In the genomic region with DNA sequence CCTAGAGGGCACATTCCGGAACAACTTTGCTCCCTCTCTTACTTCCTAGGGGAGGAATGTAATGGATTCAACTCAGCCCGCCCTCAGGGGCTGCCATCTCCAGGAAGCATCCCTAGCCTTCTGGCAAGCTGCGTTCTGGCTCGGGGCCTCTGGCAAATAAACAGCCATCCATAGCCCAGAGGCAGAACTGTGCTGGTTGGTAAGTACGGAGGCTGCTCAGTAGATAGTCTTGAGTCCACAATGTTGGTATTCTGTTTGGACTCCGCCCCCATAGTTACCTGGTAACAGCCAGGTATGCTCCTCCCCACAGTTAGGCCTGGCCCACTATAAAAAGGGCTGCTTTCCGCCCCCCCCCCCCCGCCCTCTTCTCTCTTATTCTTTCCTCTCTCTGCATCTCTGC, we compare ENCODE assay signal across 12 mouse cellular contexts. TPM values are rescaled to one million over a fixed set of nuclear protein-coding genes. Genes with fewer than 3 reads are reported as not detected.
A peak's percentile ranks its signal among the peaks of the same experiment; 100 is the strongest.
DNase-seq lines count a peak whose midpoint lies in the region; ATAC-seq and TF ChIP-seq lines count a peak whose summit lies in the region.
"Had no signal": no experiment of that assay in that cellular context is flagged by ENCODE, and none has a peak within 500 bp of the region (broad histone marks: within the 10 kb centered on the region; RNA-seq: fewer than 3 reads in every experiment).

No protein-coding gene starts in this region.

- no peak overlapping the region for H3K27ac ChIP-seq in kidney, adult 2 months (ENCODE audit: insufficient read depth, low read depth, low read length)
- H3K27ac ChIP-seq in kidney, embryonic 15.5 days, result no peak overlapping the region
- no peak overlapping the region for H3K27ac ChIP-seq in lung, postnatal 0 days (ENCODE audit: low read length)
- no peak overlapping the region for H3K27ac ChIP-seq in liver, embryonic 11.5 days (ENCODE audit: low read depth, low read length)
- H3K27ac ChIP-seq: embryonic facial prominence, embryonic 13.5 days; limb, embryonic 12.5 days had no signal

- peak; percentile 58 for DNase-seq in kidney, adult 2 months
- DNase-seq in ES-CJ7 (ENCODE audit: low read depth, low spot score), result peak; percentile 65
- peak; percentile 60 for DNase-seq in brain, embryonic 14.5 days (ENCODE audit: low read depth)
- peak; percentile 78 for DNase-seq in lung, postnatal 0 days (ENCODE audit: low spot score)
- DNase-seq in liver, embryonic 11.5 days (ENCODE audit: low spot score), result no peak
- no peak for DNase-seq in left cerebral cortex, adult 9 months (ENCODE audit: low spot score in 2 of 2)

- TF ChIP-seq EP300 in lung, postnatal 0 days (IDR thresholded peaks at IDR 0.05), result no peak

- no peak overlapping the region for H3K9ac ChIP-seq in kidney, embryonic 15.5 days
- no peak overlapping the region for H3K9ac ChIP-seq in lung, postnatal 0 days (replicated peaks; ENCODE audit: low read depth)
- no peak overlapping the region for H3K9ac ChIP-seq in liver, embryonic 11.5 days (ENCODE audit: low read depth, low read length)
- H3K9ac ChIP-seq: embryonic facial prominence, embryonic 13.5 days; heart, embryonic 12.5 days; limb, embryonic 12.5 days had no signal

- H3K36me3 ChIP-seq in kidney, adult 2 months (ENCODE audit: control insufficient read depth, insufficient read depth, low read length), result no peaks in the 10 kb centered on the region
- peaks cover 16% of the 10 kb centered on the region for H3K36me3 ChIP-seq in kidney, embryonic 15.5 days
- H3K36me3 ChIP-seq in lung, postnatal 0 days (ENCODE audit: insufficient read depth, low read length), result 0 out of 2 replicates have a peak, but pooled peaks cover 1% of the 10 kb centered on the region
- peaks cover 15% of the 10 kb centered on the region for H3K36me3 ChIP-seq in liver, embryonic 11.5 days (ENCODE audit: control insufficient read depth, insufficient read depth, low read length)

- 60% methylated on average over 8 of the region's 8 CpGs for WGBS in kidney, adult 2 months
- 59% methylated on average over 7 of the region's 8 CpGs for WGBS in kidney, embryonic 15.5 days
- WGBS in lung, postnatal 0 days, result 55% methylated on average over 7 of the region's 8 CpGs
- 69% methylated on average over 6 of the region's 8 CpGs for WGBS in liver, embryonic 11.5 days

- H3K4me2 ChIP-seq in kidney, embryonic 15.5 days, result no peak overlapping the region
- H3K4me2 ChIP-seq in lung, postnatal 0 days (replicated peaks; ENCODE audit: low read depth, low read length), result no peak overlapping the region
- no peak overlapping the region for H3K4me2 ChIP-seq in liver, embryonic 11.5 days
- H3K4me2 ChIP-seq: heart, embryonic 12.5 days; limb, embryonic 12.5 days had no signal

- ATAC-seq in kidney, embryonic 15.5 days (replicated peaks; ENCODE audit: low FRiP score), result no peak
- ATAC-seq in lung, postnatal 0 days, result peak; percentile 20; the same call in 1 of the 2 replicates
- no peak for ATAC-seq in liver, embryonic 11.5 days (replicated peaks; ENCODE audit: low FRiP score)
- ATAC-seq: hindbrain, embryonic 16.5 days had no signal

- no peak for TF ChIP-seq POLR2A in kidney, adult 2 months (IDR thresholded peaks at IDR 0.05; ENCODE audit: low read depth, low read length)
- TF ChIP-seq POLR2A in brain, embryonic 14.5 days (IDR thresholded peaks at IDR 0.05; ENCODE audit: borderline replicate concordance, extremely low read depth, insufficient read depth, insufficient read length, poor library complexity, severe bottlenecking), result no peak

- H3K4me3 ChIP-seq in kidney, adult 2 months (ENCODE audit: insufficient read depth, low read depth, low read length), result no peak overlapping the region
- no peak overlapping the region for H3K4me3 ChIP-seq in kidney, embryonic 15.5 days (replicated peaks)
- H3K4me3 ChIP-seq in lung, postnatal 0 days (ENCODE audit: low read depth, low read length), result no peak overlapping the region
- H3K4me3 ChIP-seq in liver, embryonic 11.5 days (ENCODE audit: low read depth, low read length), result no peak overlapping the region
- H3K4me3 ChIP-seq: heart, embryonic 12.5 days; limb, embryonic 12.5 days had no signal

- no peak for TF ChIP-seq CTCF in kidney, adult 2 months (conservative IDR thresholded peaks at IDR 0.05; ENCODE audit: insufficient read depth, insufficient read length, low read depth, low read length)
- no peak for TF ChIP-seq CTCF in brain, embryonic 14.5 days (IDR thresholded peaks at IDR 0.05; ENCODE audit: borderline replicate concordance, extremely low read depth, insufficient read depth, insufficient read length)
- no peak for TF ChIP-seq CTCF in lung, postnatal 0 days (IDR thresholded peaks at IDR 0.05)

- H3K4me1 ChIP-seq in kidney, adult 2 months (ENCODE audit: control insufficient read depth, insufficient read depth, low read length), result peaks cover 8% of the 10 kb centered on the region; the same call in 1 of the 2 replicates
- H3K4me1 ChIP-seq in kidney, embryonic 15.5 days, result peaks cover 21% of the 10 kb centered on the region
- peaks cover 6% of the 10 kb centered on the region; the same call in 1 of the 2 replicates for H3K4me1 ChIP-seq in lung, postnatal 0 days (ENCODE audit: insufficient read depth, low read depth, low read length)
- H3K4me1 ChIP-seq in liver, embryonic 11.5 days (replicated peaks; ENCODE audit: control insufficient read depth, insufficient read depth, low read length), result peaks cover 22% of the 10 kb centered on the region

- no peaks in the 10 kb centered on the region for H3K9me3 ChIP-seq in kidney, embryonic 15.5 days (replicated peaks)
- no peaks in the 10 kb centered on the region for H3K9me3 ChIP-seq in lung, postnatal 0 days (ENCODE audit: low read length)
- H3K9me3 ChIP-seq in liver, embryonic 11.5 days (ENCODE audit: control insufficient read depth, low read length), result no peaks in the 10 kb centered on the region
- H3K9me3 ChIP-seq: embryonic facial prominence, embryonic 13.5 days; heart, embryonic 12.5 days; limb, embryonic 12.5 days had no signal

- H3K27me3 ChIP-seq in kidney, adult 2 months (replicated peaks; ENCODE audit: control insufficient read depth, insufficient read depth, low read length), result no peaks in the 10 kb centered on the region
- no peaks in the 10 kb centered on the region for H3K27me3 ChIP-seq in kidney, embryonic 15.5 days
- no peaks in the 10 kb centered on the region for H3K27me3 ChIP-seq in lung, postnatal 0 days (replicated peaks; ENCODE audit: insufficient read depth, low read length)
- H3K27me3 ChIP-seq in liver, embryonic 11.5 days (replicated peaks; ENCODE audit: control insufficient read depth, insufficient read depth, low read length), result no peaks in the 10 kb centered on the region
- H3K27me3 ChIP-seq: CH12.LX; embryonic facial prominence, embryonic 13.5 days; heart, embryonic 12.5 days; limb, embryonic 12.5 days had no signal

RNA-seq across cellular contexts. Expression of gene Srm, which starts 1.7 kb away (rescaled TPM):
- polyA plus RNA-seq in kidney, adult 2 months (2012; rRNA removed), result 33.1 and 33.9 TPM in 2 replicates
- 192 and 209 TPM in 2 replicates for polyA plus RNA-seq in kidney, embryonic 15.5 days (2015; fragmentation: Nextera tagmentation; extraction: Ambion mirVana)
- 96.7 and 108 TPM in 2 replicates for polyA plus RNA-seq in brain, embryonic 14.5 days (2012; rRNA removed)
- polyA plus RNA-seq in lung, postnatal 0 days (2015; fragmentation: Nextera tagmentation; extraction: Ambion mirVana), result 45.8 and 46.6 TPM in 2 replicates
- polyA plus RNA-seq in liver, embryonic 11.5 days (2014; fragmentation: Nextera tagmentation; extraction: Ambion mirVana), result 510 and 529 TPM in 2 replicates

RNA-seq across cellular contexts. Expression of gene Masp2, which starts 12.8 kb away (rescaled TPM):
- 1.7 and 2.7 TPM in 2 replicates for polyA plus RNA-seq in kidney, adult 2 months (2012; rRNA removed)
- polyA plus RNA-seq in kidney, embryonic 15.5 days (2015; fragmentation: Nextera tagmentation; extraction: Ambion mirVana), result 0.44 and 0.69 TPM in 2 replicates
- polyA plus RNA-seq in brain, embryonic 14.5 days (2012; rRNA removed), result 1.6 and 2.6 TPM in 2 replicates
- polyA plus RNA-seq in lung, postnatal 0 days (2015; fragmentation: Nextera tagmentation; extraction: Ambion mirVana), result 0.13 TPM in 1 of 2 replicates, not detected in the other
- polyA plus RNA-seq in liver, embryonic 11.5 days (2014; fragmentation: Nextera tagmentation; extraction: Ambion mirVana), result 5.0 and 6.8 TPM in 2 replicates

RNA-seq across cellular contexts. Expression of gene Exosc10, which starts 31.3 kb away (rescaled TPM):
- 21.8 TPM in 2 replicates for polyA plus RNA-seq in kidney, adult 2 months (2012; rRNA removed)
- 89.3 and 98.3 TPM in 2 replicates for polyA plus RNA-seq in kidney, embryonic 15.5 days (2015; fragmentation: Nextera tagmentation; extraction: Ambion mirVana)
- 59.7 and 71.3 TPM in 2 replicates for polyA plus RNA-seq in brain, embryonic 14.5 days (2012; rRNA removed)
- polyA plus RNA-seq in lung, postnatal 0 days (2015; fragmentation: Nextera tagmentation; extraction: Ambion mirVana), result 33.2 and 35.9 TPM in 2 replicates
- polyA plus RNA-seq in liver, embryonic 11.5 days (2014; fragmentation: Nextera tagmentation; extraction: Ambion mirVana), result 92.4 and 98.2 TPM in 2 replicates

RNA-seq across cellular contexts. Expression of gene Tardbp, which starts 37.3 kb away (rescaled TPM):
- polyA plus RNA-seq in kidney, adult 2 months (2012; rRNA removed), result 67.3 and 93.3 TPM in 2 replicates
- polyA plus RNA-seq in kidney, embryonic 15.5 days (2015; fragmentation: Nextera tagmentation; extraction: Ambion mirVana), result 360 and 392 TPM in 2 replicates
- 438 and 625 TPM in 2 replicates for polyA plus RNA-seq in brain, embryonic 14.5 days (2012; rRNA removed)
- polyA plus RNA-seq in lung, postnatal 0 days (2015; fragmentation: Nextera tagmentation; extraction: Ambion mirVana), result 124 and 157 TPM in 2 replicates
- 226 and 230 TPM in 2 replicates for polyA plus RNA-seq in liver, embryonic 11.5 days (2014; fragmentation: Nextera tagmentation; extraction: Ambion mirVana)

RNA-seq across cellular contexts. Expression of gene Gm572, which starts 53.6 kb away (rescaled TPM):
- 0.17 TPM in 1 of 2 replicates, not detected in the other for polyA plus RNA-seq in kidney, adult 2 months (2012; rRNA removed)
- not detected in 2 replicates for polyA plus RNA-seq in kidney, embryonic 15.5 days (2015; fragmentation: Nextera tagmentation; extraction: Ambion mirVana)
- not detected in 2 replicates for polyA plus RNA-seq in brain, embryonic 14.5 days (2012; rRNA removed)
- not detected in 2 replicates for polyA plus RNA-seq in lung, postnatal 0 days (2015; fragmentation: Nextera tagmentation; extraction: Ambion mirVana)
- not detected in 2 replicates for polyA plus RNA-seq in liver, embryonic 11.5 days (2014; fragmentation: Nextera tagmentation; extraction: Ambion mirVana)
- polyA plus RNA-seq: embryonic facial prominence, embryonic 13.5 days; hindbrain, embryonic 16.5 days; limb, embryonic 12.5 days had no signal

Comparison
In these comparisons a context has a peak if more than half of its experiments do, and no peak if none do; other contexts are left out.
1. DNase-seq: peak in kidney, adult 2 months (single experiment), ES-CJ7 (single experiment), brain, embryonic 14.5 days (single experiment) and lung, postnatal 0 days (single experiment); none in liver, embryonic 11.5 days (single experiment) and left cerebral cortex, adult 9 months (0 of 2).